Mouse (Mus musculus) left cerebral cortex, adult 11 months (tissue): ENCODE measurements around the gene Plin5.

Experiments
- DNase-seq: peaks from one replicate; pipeline ENCODE4 v3.0.0; 2022; ENCODE audit warnings: low spot score

Plin5 gene

GRCm38 (mm10) chr17:56117251-56117710 lies at the start of gene Plin5:
TSS of gene Plin5 (minus strand) at chr17:56117596.
- DNase-seq, result no peak

DNA sequence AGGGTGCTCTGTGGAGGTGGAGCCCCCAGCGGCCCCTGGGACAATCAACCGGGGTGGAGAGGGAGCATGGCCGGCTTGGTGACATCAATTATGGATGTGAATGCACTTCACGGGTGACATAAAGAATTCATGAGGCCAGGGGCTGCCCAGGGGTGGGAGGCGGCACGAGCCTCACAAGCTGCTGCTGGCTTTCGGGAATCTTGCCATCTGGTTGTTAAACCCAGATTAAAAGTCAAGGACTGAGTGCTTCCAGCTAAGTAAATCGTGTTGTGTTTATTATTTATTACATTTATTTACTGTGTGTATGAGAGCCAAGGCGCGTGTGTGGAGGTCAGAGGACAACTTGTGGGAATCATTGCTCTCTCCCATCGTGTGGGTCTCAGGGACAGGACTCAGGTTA lies 48.3 kb upstream of the Plin5 start:
- DNase-seq, result no peak

DNA sequence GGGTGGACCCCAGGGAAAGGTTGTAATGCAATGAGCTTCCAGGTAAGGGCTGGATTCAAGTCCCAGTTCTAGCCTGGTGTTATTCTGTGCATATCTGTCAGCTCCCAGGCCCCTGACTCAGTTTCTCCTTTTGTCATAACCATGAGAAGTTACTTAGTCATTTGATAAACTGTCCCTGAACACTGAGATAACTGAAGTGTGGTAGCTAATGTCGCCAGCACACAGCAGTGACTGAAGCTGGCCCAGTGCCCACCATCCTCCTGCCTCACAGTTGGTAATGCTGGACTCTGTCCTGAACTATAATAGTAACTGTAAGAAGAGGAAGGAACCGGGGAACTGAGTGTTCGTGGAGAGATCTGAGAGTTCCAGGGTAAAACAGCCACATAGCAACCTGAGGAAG lies 47.1 kb upstream of the Plin5 start:
- no peak for DNase-seq

DNA sequence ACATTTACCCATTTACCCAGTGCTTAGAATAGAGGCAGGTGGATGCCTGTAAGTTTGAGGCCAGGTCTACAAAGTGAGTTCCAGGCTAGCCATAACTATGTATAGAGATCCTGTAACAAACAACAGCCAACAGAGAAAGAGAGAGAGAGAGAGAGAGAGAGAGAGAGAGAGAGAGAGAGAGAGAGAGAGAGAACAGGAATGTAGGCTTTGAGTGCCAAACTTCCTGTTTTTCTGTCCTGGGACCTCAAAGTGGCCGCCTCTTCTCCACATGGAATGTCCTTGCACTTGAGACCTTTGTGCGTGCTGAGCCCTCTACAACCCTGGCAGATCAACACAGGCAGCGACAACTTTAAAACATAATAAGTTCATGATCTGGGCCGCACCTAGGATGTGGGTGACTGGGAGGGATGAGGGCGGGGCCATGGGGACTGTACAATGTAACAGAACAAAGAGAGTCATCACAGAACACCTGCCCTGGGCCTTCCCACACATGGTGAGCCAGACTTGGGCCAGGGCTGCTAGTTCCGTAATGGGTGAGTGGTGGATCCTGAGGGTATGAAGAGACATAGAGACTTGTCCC lies 46.2 kb upstream of the Plin5 start:
- no peak for DNase-seq

GRCm38 (mm10) chr17:56162231-56162774 lies 44.9 kb upstream of the Plin5 start, which contains the start of gene Tnfaip8l1:
TSS of gene Tnfaip8l1 (plus strand) at chr17:56162477.
- peak; percentile 91 for DNase-seq

DNA sequence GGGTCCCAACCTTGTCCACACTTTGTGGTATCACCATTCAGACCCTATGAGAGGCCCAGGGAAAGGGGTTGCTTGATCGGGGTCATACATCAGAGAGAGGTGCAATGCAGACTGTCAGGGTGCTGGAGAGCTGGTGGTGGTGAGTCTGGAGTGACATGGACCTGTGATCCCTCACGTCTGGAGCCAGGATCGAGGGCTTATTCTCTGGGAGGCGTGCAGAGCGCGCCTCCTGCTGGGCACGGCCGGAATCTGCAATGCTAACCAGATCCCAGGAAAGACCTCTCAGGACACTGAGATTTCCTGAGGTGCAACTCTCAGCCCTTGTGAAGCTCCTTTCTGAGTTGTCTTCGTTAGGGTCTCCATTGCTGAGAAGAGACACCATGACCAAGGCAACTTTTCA lies 42.3 kb upstream of the Plin5 start:
- DNase-seq, result peak; percentile 51

DNA sequence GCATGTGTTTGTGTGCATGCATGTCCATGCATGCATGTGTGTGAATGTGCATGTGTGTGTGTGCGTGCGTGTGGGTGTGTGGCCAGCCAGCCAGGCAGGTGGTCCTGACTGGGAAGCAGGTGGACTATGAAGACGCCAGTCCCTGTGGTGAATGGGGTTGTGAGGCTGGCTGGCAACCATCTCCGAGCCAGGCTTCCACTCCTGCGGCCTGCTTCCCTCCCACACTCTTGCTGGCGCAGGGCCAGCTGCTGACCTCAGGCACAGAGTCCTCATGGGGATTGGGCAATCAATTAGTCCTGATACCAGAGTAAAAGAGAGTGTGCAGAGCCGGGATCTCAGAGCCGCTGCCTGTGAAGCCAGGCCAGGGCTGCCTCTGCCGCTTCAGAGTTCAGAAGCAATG lies 36.2 kb upstream of the Plin5 start:
- DNase-seq, result no peak

DNA sequence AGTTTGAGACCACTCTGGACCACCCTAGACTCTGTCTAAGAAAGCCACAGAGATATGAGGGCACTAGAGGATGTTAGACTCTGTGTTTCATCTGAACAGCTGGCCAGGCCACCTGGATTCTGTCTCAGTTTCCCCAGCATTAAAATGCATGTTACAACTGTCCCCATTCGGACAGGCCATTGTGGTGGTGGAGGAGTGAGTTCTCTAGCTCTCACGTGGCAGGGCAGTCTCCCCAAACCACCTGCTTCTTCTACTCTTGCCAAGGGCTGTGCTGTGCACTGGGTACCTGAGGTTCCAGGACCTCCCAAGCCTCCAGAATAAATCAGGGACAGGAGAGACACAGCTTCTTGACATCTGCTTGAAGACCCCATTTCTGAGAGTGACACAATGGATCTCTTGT lies 32.5 kb upstream of the Plin5 start:
- DNase-seq, result no peak

DNA sequence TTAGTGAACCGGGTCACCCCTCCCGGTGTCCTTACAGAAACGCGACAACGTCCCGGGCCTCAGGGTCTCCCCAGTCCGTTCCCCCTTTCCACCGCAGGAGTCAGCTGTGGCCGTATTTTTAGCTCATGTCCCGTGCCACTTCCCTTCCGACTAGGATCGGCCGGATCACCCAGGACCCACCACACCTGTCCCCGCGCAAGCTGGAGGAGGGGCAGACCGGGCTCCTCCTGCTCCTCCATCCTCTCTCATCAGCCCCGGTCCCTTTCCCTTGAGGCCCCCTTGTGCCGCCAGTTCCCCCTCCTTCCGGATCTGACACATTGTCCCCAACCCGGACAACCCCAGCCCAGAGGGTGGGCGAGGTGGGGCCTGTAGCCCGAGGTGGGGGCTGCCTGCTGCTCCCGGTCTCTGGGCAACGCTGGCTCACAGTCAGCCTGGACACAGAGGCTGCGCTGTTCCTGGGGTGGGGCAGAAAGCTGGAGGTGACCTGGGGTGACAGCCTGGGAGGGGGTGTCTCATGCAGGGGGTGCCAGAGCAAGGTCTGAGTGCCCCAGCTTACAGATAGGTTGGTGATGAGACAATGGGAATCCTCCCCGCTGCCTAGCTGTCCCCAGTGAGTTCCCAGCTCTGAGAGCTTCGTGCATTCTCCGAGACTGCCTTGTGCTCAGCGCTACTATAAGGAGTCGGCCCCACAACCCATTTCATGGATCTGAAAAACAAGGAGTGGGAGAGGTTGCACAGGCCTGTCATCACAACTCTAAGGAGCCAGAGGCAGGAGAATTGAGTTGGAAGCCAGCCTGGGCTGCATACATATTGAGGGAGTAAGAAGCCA lies 31.6 kb upstream of the Plin5 start:
- no peak for DNase-seq

DNA sequence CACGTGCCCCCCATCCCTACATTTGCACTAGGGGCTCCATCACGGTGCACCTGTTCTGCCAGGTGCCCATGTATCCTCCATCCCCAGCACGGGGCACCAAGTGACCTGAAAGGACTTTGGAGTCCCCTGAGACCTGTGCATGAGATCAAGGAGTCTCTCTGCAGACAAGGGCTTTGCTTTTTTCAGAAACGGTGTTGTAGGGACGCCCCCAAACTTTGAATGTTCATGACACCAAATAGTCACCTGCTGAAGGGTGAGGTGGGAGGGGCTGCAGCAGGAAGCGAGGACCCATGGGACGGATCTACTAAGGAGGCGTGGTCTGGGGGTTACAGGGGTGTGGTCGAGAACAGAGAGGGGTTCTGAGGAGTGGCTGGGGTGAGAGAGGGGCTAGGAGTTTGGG lies 30.9 kb upstream of the Plin5 start:
- DNase-seq, result no peak

DNA sequence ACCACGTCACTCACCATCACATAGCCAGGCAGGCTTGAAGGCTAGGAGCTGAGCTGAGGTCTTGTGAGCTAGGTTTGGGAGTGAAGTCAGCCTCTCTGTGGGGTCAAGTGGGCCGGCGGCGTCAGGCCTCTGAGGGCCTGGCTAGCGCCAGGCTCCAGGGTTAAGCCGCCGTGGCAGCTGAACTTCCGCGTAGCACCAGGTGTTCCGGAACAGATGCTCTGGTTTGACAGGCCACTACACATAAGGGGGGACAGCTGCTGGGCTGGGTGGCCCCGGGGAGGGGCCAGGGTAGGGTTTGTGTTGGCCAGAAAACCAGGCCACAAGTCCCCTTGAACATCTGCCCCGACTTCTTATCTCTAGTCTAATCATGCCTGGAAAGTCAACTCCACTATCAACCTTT lies 30.0 kb upstream of the Plin5 start:
- no peak for DNase-seq

GRCm38 (mm10) chr17:56146131-56146530 lies 28.7 kb upstream of the Plin5 start:
- DNase-seq, result no peak

DNA sequence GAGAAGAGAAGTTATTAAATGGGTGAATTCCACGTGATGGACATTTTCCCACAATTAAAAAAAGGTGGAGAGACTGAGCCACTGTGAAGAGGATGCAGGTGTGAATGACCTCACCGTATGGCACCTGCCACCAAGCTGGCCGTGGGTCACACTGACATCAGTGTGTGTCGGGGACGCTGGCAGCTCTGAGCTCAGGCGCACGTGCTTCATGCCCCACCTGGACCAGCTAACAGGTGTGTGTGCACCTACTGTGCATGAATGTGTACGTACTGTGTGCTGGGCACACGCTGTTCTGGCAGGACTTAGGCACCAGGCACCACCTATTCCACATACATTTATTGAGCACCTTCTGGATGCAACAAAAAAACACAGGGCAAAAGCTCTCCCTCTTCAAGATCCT lies 27.1 kb upstream of the Plin5 start:
- no peak for DNase-seq

DNA sequence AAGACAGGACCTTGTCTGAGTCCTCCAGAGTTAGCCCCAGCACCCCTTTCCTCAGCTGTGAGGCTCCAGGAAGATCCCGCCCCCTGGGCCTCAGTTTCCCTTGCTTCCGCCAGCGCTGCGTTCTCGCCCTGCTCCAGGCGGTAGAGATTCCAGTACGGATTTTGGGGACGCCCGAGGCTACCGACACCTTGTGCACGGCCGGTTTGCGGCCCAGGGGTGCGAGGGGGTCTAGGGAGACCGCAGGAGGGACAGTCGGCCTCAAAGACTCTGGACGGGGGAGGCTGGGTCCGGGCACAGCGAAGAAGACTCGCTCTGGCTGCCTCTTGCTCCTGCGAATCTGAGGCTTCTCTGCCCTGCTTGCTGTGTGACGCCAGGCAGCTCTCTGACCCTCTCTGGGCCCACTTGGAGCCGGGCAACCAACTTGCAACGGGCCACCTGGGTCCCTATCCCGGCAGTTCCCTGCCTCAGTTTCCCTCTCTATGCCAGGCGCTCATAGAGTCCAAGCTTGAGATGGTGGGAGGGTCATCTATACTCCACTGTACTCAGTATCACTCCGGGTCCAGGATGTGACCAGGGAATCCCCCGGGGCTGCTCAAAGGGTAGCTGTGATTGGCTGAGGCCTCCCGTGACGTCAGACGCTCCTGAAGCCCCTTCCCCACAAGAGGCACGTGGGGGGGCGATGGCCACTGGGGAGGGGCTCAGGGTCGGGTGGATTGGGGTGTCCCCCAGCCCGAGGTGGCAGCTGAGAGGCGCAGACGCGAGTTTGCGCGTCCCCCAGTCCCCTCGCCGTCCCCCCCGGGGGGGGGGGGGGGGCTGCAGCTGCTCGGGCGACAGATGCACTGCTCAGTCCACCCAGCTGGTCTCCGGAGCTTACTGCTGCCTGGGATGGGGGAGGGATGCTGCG lies 24.6 kb upstream of the Plin5 start:
- no peak for DNase-seq

DNA sequence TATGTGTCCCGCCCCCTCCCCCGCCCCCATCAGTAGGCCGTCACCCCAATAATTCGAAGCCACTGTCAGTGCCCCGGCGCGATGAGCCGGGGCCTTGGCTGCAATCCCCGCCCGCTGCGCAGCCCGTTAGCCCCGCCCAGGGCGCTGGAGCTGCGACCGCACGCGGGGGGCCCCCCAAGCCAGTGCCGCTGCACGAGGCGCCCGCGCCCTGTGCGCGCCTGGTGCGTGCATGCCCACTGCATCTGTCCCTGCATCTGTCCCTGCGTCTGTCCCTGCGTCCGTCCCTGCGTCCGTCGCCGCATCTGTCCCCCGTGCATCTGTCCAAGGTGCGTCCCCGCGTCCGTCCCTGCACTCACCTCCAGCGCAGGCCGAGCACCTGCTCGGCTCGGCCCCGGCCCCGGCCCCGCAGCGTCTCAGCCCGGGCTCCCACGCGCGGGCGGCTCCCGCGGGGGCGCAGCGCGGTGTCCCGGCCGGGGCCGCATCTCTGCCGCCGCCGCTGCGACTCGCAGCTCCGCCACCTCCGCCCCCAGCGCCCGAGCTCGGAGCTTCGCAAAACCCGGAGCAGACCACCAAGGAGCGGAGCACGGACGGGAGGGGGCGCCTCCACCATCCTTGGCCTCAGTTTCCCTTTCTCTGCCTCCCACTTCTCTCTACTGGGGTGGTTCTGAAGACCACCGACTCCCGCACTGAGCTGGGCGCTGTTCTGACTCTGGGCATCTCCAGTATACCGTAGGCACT lies 22.6 kb upstream of the Plin5 start, which contains the start of gene Sema6b:
Gene Sema6b (minus strand): TSS at position 486 of the 738 bp plus-strand sequence.
- DNase-seq, result no peak

DNA sequence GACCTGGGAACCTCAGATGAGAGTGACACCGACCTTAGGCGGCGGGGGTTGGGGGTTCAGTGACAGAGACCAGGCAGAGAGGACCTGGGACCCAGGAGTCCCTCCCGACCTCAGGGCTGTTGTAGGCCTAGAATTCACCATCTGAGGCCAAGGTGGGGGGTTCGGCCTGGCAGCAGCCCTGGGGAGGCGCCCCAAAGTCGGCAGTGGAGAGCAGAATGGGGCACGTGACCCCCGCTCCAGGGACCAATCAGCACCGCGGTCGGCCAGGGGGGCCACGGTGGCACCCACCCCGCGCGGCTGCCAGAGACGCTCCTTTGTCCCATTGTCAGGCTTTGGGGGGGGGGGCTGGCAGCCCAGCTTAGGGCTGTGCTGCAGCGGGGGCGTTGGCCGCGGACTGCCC lies 22.0 kb upstream of the Plin5 start:
- DNase-seq, result no peak

GRCm38 (mm10) chr17:56137839-56138613 lies 20.6 kb upstream of the Plin5 start:
- DNase-seq, result no peak

DNA sequence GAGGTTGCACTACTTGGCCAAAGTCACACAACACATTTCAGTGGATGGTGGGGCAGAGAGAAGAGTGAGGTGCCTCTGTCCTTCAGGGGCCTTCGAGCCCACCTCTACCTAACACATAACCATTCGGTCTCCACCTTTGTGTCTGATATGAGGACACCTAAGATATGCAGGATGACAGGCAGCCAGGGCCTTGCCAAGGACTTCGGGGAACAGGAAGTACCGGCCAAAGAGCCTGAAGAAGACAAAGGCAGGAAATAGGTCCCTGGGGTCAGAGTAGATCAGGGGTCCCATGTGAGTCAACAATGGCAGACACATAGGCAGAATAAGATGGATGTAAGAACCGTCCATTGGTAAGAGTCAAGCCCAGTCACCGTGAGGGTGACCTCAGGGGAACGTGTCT lies 19.2 kb upstream of the Plin5 start:
- DNase-seq, result no peak

- no peak for DNase-seq
Measured at GRCm38 (mm10) chr17:56134463-56134971, 17.1 kb upstream of the Plin5 start.
